Mouse (Mus musculus) spleen, adult 2 months (tissue): ENCODE measurements around the gene Nkrf. TPM values are rescaled to one million over a fixed set of nuclear protein-coding genes. Genes with fewer than 3 reads are reported as not detected.
A peak's percentile ranks its signal among the peaks of the same experiment; 100 is the strongest.
"Not testable (repeated sequence)": the region's sequence is repeated elsewhere in the genome, so short reads cannot be mapped to it uniquely, and the experiment has no call there.

Experiments used
- DNase-seq, 2 experiments: peaks; one replicate each; pipeline versions ENCODE4 v3.0.0 to v3.0.0-alpha.2; 2012 to 2021; ENCODE audit warnings: low spot score in 2 of 2, low read depth in 1 of 2
- H3K27ac ChIP-seq: fragments of 200-500 bp; 2 replicates; pipeline ENCODE4 v1.5.1; 2012; ENCODE audit warnings: low read length, inconsistent platforms; ENCODE audit not compliant: insufficient read depth
- H3K27me3 ChIP-seq: fragments of 200-500 bp; 2 replicates; pipeline ENCODE4 v1.6.1; 2012; ENCODE audit warnings: mild to moderate bottlenecking, moderate library complexity, low read length, inconsistent platforms; ENCODE audit not compliant: control insufficient read depth, insufficient read depth
- H3K36me3 ChIP-seq: fragments of 200-500 bp; 2 replicates; pipeline ENCODE4 v1.6.1; 2012; ENCODE audit warnings: mild to moderate bottlenecking, low read length, inconsistent platforms; ENCODE audit not compliant: control insufficient read depth, insufficient read depth
- H3K4me1 ChIP-seq: fragments of 200-500 bp; 2 replicates; pipeline ENCODE4 v1.6.1; 2011; ENCODE audit warnings: inconsistent platforms; ENCODE audit not compliant: control insufficient read depth, insufficient read depth, insufficient read length
- H3K4me3 ChIP-seq: fragments of 200-500 bp; 2 replicates; pipeline ENCODE4 v1.5.1; 2011; ENCODE audit warnings: mild to moderate bottlenecking, inconsistent platforms; ENCODE audit not compliant: insufficient read depth, insufficient read length; ENCODE audit errors: extremely low read depth
- CTCF ChIP-seq: fragments of 200-500 bp; IDR thresholded peaks from 2 replicates; pipeline ENCODE4 v1.5.1; 2011; ENCODE audit warnings: mild to moderate bottlenecking, inconsistent platforms; ENCODE audit not compliant: insufficient read depth, insufficient read length, insufficient replicate concordance; ENCODE audit errors: extremely low read depth
- POLR2A ChIP-seq: fragments of 200-500 bp; IDR thresholded peaks from 2 replicates; pipeline ENCODE4 v1.6.1; 2011; ENCODE audit warnings: low read depth, low read length, inconsistent platforms
- WGBS: fragments of 180-500 bp; shearing (Covaris S2); methylation state at CpG from one replicate; pipeline ENCODE4 v1.1.7; 2018; 5-methylcytosine and 5-hydroxymethylcytosine counted together
- polyA plus RNA-seq: library from polyadenylated mRNA; depleted of rRNA; stranded (reverse); fragments of >200 nt; gene quantifications from 2 replicates; pipeline ENCODE4 v1.2.3, GENCODE M21; 2012

Gene Nkrf
- polyA plus RNA-seq, 1 experiment, result 0.46 TPM

- no peaks in the 10 kb centered on the region for H3K27me3 ChIP-seq
- H3K27ac ChIP-seq, result no peak overlapping the region
- H3K4me1 ChIP-seq, result no peaks in the 10 kb centered on the region
- H3K36me3 ChIP-seq, result peaks cover 9% of the 10 kb centered on the region
- TF ChIP-seq CTCF, result no peak
- TF ChIP-seq POLR2A, result no peak
- WGBS, result 89% methylated on average over 4 of the region's 4 CpGs
- H3K4me3 ChIP-seq, result no peak overlapping the region
- DNase-seq, result no peak
Measured at GRCm38 (mm10) chrX:36921346-36921745, 18.6 kb upstream of the Nkrf start.

- Histone ChIP-seq H3K27me3 (no peaks in the 10 kb centered on the region), H3K4me3 (no peak overlapping the region), H3K4me1 (no peaks in the 10 kb centered on the region), H3K27ac (no peak overlapping the region), H3K36me3 (peaks cover 10% of the 10 kb centered on the region)
- WGBS, result 80% methylated on average over 1 of the region's 1 CpGs
- TF ChIP-seq POLR2A (no peak), CTCF (no peak)
- no peak for DNase-seq
Measured at GRCm38 (mm10) chrX:36917749-36918148, 15.1 kb upstream of the Nkrf start.

- WGBS, result 55% methylated on average over 12 of the region's 12 CpGs
- TF ChIP-seq POLR2A, result no peak
- TF ChIP-seq CTCF, result peak; percentile 2; the same call in 1 of the 2 replicates
- H3K27ac ChIP-seq, result no peak overlapping the region
- H3K4me1 ChIP-seq, result no peaks in the 10 kb centered on the region; the same call in 1 of the 2 replicates
- H3K27me3 ChIP-seq, result no peaks in the 10 kb centered on the region
- DNase-seq, result peak in 1 of 2 experiments; percentile 35
- no peak overlapping the region for H3K4me3 ChIP-seq
- H3K36me3 ChIP-seq, result peaks cover 3% of the 10 kb centered on the region
Measured at GRCm38 (mm10) chrX:36911343-36911742, 8.6 kb upstream of the Nkrf start.

DNA sequence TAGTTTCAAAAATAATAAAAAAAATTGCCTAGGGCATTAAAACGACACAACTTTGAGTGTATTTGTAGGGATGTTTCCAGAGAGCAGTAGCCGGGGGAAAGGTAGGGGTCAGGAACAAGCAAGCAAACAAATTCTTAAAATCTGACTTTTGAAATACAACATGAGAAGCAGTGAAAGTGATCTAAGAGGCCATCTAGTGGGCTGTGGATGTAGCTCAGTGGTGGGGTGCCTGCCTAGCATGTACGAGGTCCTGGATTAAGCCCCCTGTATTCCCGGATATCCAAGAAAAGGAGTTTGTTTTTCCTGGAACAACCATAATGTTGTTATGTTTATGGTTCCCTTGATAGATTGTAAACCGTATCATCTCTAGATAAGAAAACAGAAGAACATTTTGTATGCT is 3.8 kb upstream of the Nkrf start:
- TF ChIP-seq POLR2A (no peak), CTCF (no peak)
- 38% methylated on average over 5 of the region's 5 CpGs for WGBS

GRCm38 (mm10) chrX:36903115-36903768 is 543 bp upstream of the Nkrf start:
- peak overlapping the region; percentile 71 for H3K4me3 ChIP-seq
- no peak for TF ChIP-seq CTCF
- peak; percentile 88 for TF ChIP-seq POLR2A
- no peaks in the 10 kb centered on the region for H3K36me3 ChIP-seq
- H3K4me1 ChIP-seq, result no peaks in the 10 kb centered on the region; the same call in 1 of the 2 replicates
- DNase-seq, result peak; percentile 87 to 91
- 32% methylated on average over 31 of the region's 32 CpGs for WGBS
- peak overlapping the region; percentile 77 for H3K27ac ChIP-seq
- no peaks in the 10 kb centered on the region for H3K27me3 ChIP-seq

More for the DNA sequence above, 3.8 kb upstream of the Nkrf start:
- Histone ChIP-seq H3K36me3 (no peaks in the 10 kb centered on the region), H3K4me3 (no peak overlapping the region), H3K27me3 (no peaks in the 10 kb centered on the region), H3K4me1 (no peaks in the 10 kb centered on the region; the same call in 1 of the 2 replicates), H3K27ac (no peak overlapping the region)
- DNase-seq, result no peak

DNA sequence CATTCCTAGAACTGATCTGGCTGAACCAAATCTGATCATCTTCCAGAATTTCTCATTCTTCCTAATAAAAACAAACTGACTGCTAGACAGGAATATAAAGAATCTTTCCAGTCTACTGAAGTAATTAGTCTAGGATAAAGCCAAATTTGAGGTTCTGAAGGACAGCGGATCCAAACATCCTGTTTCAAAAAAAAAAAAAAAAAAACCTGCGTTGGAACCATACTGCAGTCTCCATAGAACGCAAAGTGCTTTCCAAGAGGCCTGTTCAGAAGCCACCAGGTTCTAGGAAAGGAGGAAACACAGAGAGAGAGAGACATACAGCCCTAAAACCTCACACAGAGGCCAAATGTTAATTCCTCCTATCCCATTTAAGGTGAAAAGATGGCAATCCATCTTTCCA is 1.0 kb downstream of the Nkrf start:
- Histone ChIP-seq H3K27me3 (no peaks in the 10 kb centered on the region), H3K4me1 (no peaks in the 10 kb centered on the region), H3K4me3 (no peak overlapping the region), H3K36me3 (no peaks in the 10 kb centered on the region), H3K27ac (no peak overlapping the region)
- WGBS, result 52% methylated on average over 3 of the region's 3 CpGs
- no peak for TF ChIP-seq CTCF
- no peak for TF ChIP-seq POLR2A
- DNase-seq, result no peak

DNA sequence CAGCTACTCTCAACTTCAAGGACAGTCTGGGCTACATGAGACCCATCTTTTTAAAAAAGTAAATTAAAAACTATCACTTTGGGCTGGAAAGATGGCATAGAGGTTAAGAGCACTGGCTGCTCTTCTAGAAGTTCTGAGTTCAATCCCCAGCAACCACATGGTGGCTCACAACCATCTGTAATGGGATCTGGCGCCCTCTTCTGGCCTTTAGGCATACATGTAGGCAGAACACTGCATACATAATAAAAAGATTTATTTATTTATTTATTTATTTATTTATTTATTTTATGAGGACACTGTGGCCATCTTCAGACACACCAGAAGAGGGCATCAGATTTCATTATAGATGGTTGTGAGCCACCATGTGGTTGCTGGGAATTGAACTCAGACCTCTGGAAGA is 3.8 kb downstream of the Nkrf start:
- 34% methylated on average over 1 of the region's 1 CpGs for WGBS

More for the DNA sequence above, 3.8 kb downstream of the Nkrf start:
- not testable (repeated sequence) for H3K27me3 ChIP-seq, DNase-seq, H3K27ac ChIP-seq, H3K4me3 ChIP-seq, H3K4me1 ChIP-seq, H3K36me3 ChIP-seq
- peak; percentile 15; the same call in 1 of the 2 replicates for TF ChIP-seq CTCF
